Mouse (Mus musculus): Measurements from ENCODE around the gene Ccdc149. TPM values are rescaled to one million over a fixed set of nuclear protein-coding genes. Genes with fewer than 3 reads are reported as not detected.

Gene Ccdc149
- polyA plus RNA-seq, 1 experiment, result not detected

- Histone ChIP-seq H3K4me2 (ENCODE audit: low read depth) (no peak overlapping the region), H3ac (ENCODE audit: control insufficient read depth, insufficient read length) (no peak overlapping the region), H3K27me3 (ENCODE audit: control insufficient read depth, insufficient read depth, insufficient read length) (no peaks in the 10 kb centered on the region), H3K4me3 (no peak overlapping the region), H3K36me3 (ENCODE audit: control insufficient read depth, insufficient read depth) (no peaks in the 10 kb centered on the region), H3K79me2 (ENCODE audit: control insufficient read depth, insufficient read depth) (no peaks in the 10 kb centered on the region)
- no peak for TF ChIP-seq CEBPB (IDR thresholded peaks at IDR 0.05; ENCODE audit: insufficient read depth, poor library complexity, severe bottlenecking)
Observed at GRCm38 (mm10) chr5:52449187-52449586, 22.1 kb downstream of the Ccdc149 start.

GRCm38 (mm10) chr5:52440278-52440677 lies 31.0 kb downstream of the Ccdc149 start:
- Histone ChIP-seq H3K27me3 (ENCODE audit: control insufficient read depth, insufficient read depth, insufficient read length) (peaks cover 12% of the 10 kb centered on the region), H3K4me3 (no peak overlapping the region), H3ac (ENCODE audit: control insufficient read depth, insufficient read length) (no peak overlapping the region), H3K36me3 (ENCODE audit: control insufficient read depth, insufficient read depth) (no peaks in the 10 kb centered on the region), H3K79me2 (ENCODE audit: control insufficient read depth, insufficient read depth) (no peaks in the 10 kb centered on the region), H3K4me2 (ENCODE audit: low read depth) (no peak overlapping the region)
- TF ChIP-seq E2F4 (IDR thresholded peaks at IDR 0.05; ENCODE audit: insufficient read depth), result no peak
- no peak for TF ChIP-seq TCF3 (IDR thresholded peaks at IDR 0.05; ENCODE audit: insufficient read length, low read depth)
- no peak for TF ChIP-seq POLR2A (IDR thresholded peaks at IDR 0.05; ENCODE audit: insufficient read length, low read depth)
- no peak for TF ChIP-seq TCF12 (IDR thresholded peaks at IDR 0.05; ENCODE audit: insufficient read depth, poor library complexity, severe bottlenecking)

GRCm38 (mm10) chr5:52438946-52439345 lies 32.4 kb downstream of the Ccdc149 start:
- H3K36me3 ChIP-seq (ENCODE audit: control insufficient read depth, insufficient read depth), result no peaks in the 10 kb centered on the region
- TF ChIP-seq E2F4 (IDR thresholded peaks at IDR 0.05; ENCODE audit: insufficient read depth) (no peak), MYOD1 (IDR thresholded peaks at IDR 0.05; ENCODE audit: control insufficient read depth in 1 of 3, insufficient read length in 2 of 3, low read depth in 2 of 3) (no peak), TCF12 (IDR thresholded peaks at IDR 0.05; ENCODE audit: insufficient read depth, poor library complexity, severe bottlenecking) (no peak), MAX (IDR thresholded peaks at IDR 0.05; ENCODE audit: low read depth) (no peak), REST (IDR thresholded peaks at IDR 0.05; ENCODE audit: insufficient read depth, insufficient read length) (no peak), POLR2A (IDR thresholded peaks at IDR 0.05; ENCODE audit: insufficient read length, low read depth) (no peak), SRF (IDR thresholded peaks at IDR 0.05; ENCODE audit: control insufficient read depth, insufficient read length, low read depth) (no peak), POLR2AphosphoS2 (IDR thresholded peaks at IDR 0.05; ENCODE audit: insufficient read length, low read depth) (no peak), CEBPB (IDR thresholded peaks at IDR 0.05; ENCODE audit: insufficient read depth, poor library complexity, severe bottlenecking) (no peak), MYOG (IDR thresholded peaks at IDR 0.05; ENCODE audit: control insufficient read depth in 1 of 3, insufficient read depth in 1 of 3, insufficient read length in 2 of 3, low read depth in 2 of 3) (no peak), TCF3 (IDR thresholded peaks at IDR 0.05; ENCODE audit: insufficient read length, low read depth) (no peak)
- H3K79me2 ChIP-seq (ENCODE audit: control insufficient read depth, insufficient read depth), result no peaks in the 10 kb centered on the region
- peaks cover 15% of the 10 kb centered on the region for H3K27me3 ChIP-seq (ENCODE audit: control insufficient read depth, insufficient read depth, insufficient read length)
- no peak overlapping the region for H3K4me2 ChIP-seq (ENCODE audit: low read depth)
- H3ac ChIP-seq (ENCODE audit: control insufficient read depth, insufficient read length), result no peak overlapping the region
- H3K4me3 ChIP-seq, result no peak overlapping the region

GRCm38 (mm10) chr5:52435533-52435932 lies 35.8 kb downstream of the Ccdc149 start:
- Histone ChIP-seq H3K36me3 (ENCODE audit: control insufficient read depth, insufficient read depth) (no peaks in the 10 kb centered on the region), H3K4me2 (ENCODE audit: low read depth) (no peak overlapping the region), H3ac (ENCODE audit: control insufficient read depth, insufficient read length) (no peak overlapping the region), H3K27me3 (ENCODE audit: control insufficient read depth, insufficient read depth, insufficient read length) (peaks cover 10% of the 10 kb centered on the region), H3K79me2 (ENCODE audit: control insufficient read depth, insufficient read depth) (no peaks in the 10 kb centered on the region), H3K4me3 (no peak overlapping the region)
- no peak for TF ChIP-seq E2F4 (IDR thresholded peaks at IDR 0.05; ENCODE audit: insufficient read depth)
- no peak for TF ChIP-seq MYOG (IDR thresholded peaks at IDR 0.05; ENCODE audit: control insufficient read depth in 1 of 3, insufficient read depth in 1 of 3, insufficient read length in 2 of 3, low read depth in 2 of 3)
- TF ChIP-seq USF1 (IDR thresholded peaks at IDR 0.05; ENCODE audit: low read depth), result no peak
- TF ChIP-seq SRF (IDR thresholded peaks at IDR 0.05; ENCODE audit: control insufficient read depth, insufficient read length, low read depth), result no peak
- no peak for TF ChIP-seq MYOD1 (IDR thresholded peaks at IDR 0.05; ENCODE audit: control insufficient read depth in 1 of 3, insufficient read length in 2 of 3, low read depth in 2 of 3)
- no peak for TF ChIP-seq POLR2A (IDR thresholded peaks at IDR 0.05; ENCODE audit: insufficient read length, low read depth)
- TF ChIP-seq REST (IDR thresholded peaks at IDR 0.05; ENCODE audit: insufficient read depth, insufficient read length), result no peak
- TF ChIP-seq MAX (IDR thresholded peaks at IDR 0.05; ENCODE audit: low read depth), result no peak
- no peak for TF ChIP-seq POLR2AphosphoS2 (IDR thresholded peaks at IDR 0.05; ENCODE audit: insufficient read length, low read depth)
- no peak for TF ChIP-seq CEBPB (IDR thresholded peaks at IDR 0.05; ENCODE audit: insufficient read depth, poor library complexity, severe bottlenecking)
- no peak for TF ChIP-seq TCF12 (IDR thresholded peaks at IDR 0.05; ENCODE audit: insufficient read depth, poor library complexity, severe bottlenecking)

GRCm38 (mm10) chr5:52431276-52431844 lies 40.0 kb downstream of the Ccdc149 start:
- H3ac ChIP-seq (ENCODE audit: control insufficient read depth, insufficient read length), result no peak overlapping the region
- TF ChIP-seq MAX (IDR thresholded peaks at IDR 0.05; ENCODE audit: low read depth) (no peak), USF1 (IDR thresholded peaks at IDR 0.05; ENCODE audit: low read depth) (no peak), TCF12 (IDR thresholded peaks at IDR 0.05; ENCODE audit: insufficient read depth, poor library complexity, severe bottlenecking) (no peak), SRF (IDR thresholded peaks at IDR 0.05; ENCODE audit: control insufficient read depth, insufficient read length, low read depth) (no peak), CEBPB (IDR thresholded peaks at IDR 0.05; ENCODE audit: insufficient read depth, poor library complexity, severe bottlenecking) (no peak), REST (IDR thresholded peaks at IDR 0.05; ENCODE audit: insufficient read depth, insufficient read length) (no peak), E2F4 (IDR thresholded peaks at IDR 0.05; ENCODE audit: insufficient read depth) (no peak), POLR2A (IDR thresholded peaks at IDR 0.05; ENCODE audit: insufficient read length, low read depth) (no peak), TCF3 (IDR thresholded peaks at IDR 0.05; ENCODE audit: insufficient read length, low read depth) (no peak), POLR2AphosphoS2 (IDR thresholded peaks at IDR 0.05; ENCODE audit: insufficient read length, low read depth) (no peak), MYOD1 (IDR thresholded peaks at IDR 0.05; ENCODE audit: control insufficient read depth in 1 of 3, insufficient read length in 2 of 3, low read depth in 2 of 3) (no peak)
- H3K36me3 ChIP-seq (ENCODE audit: control insufficient read depth, insufficient read depth), result no peaks in the 10 kb centered on the region
- no peak overlapping the region for H3K4me2 ChIP-seq (ENCODE audit: low read depth)
- H3K4me3 ChIP-seq, result no peak overlapping the region
- no peaks in the 10 kb centered on the region for H3K79me2 ChIP-seq (ENCODE audit: control insufficient read depth, insufficient read depth)
- peaks cover 9% of the 10 kb centered on the region for H3K27me3 ChIP-seq (ENCODE audit: control insufficient read depth, insufficient read depth, insufficient read length)
